Mouse (Mus musculus) stomach, embryonic 16.5 days (tissue): ENCODE results near the gene Il17re. TPM values are rescaled to one million over a fixed set of nuclear protein-coding genes. Genes with fewer than 3 reads are reported as not detected.

Source experiments
- ATAC-seq: fragments of 200-750 bp; cut with Nextera tagmentation; 2 replicates; pipeline ENCODE4 v1.8.0; 2017; ENCODE audit warnings: moderate number of reproducible peaks, moderate TSS enrichment; ENCODE audit not compliant: insufficient read depth, low FRiP score
- H3K27ac ChIP-seq: fragments of 300-500 bp; sonication (generic); 2 replicates; pipeline ENCODE4 v1.5.1; 2014; ENCODE audit warnings: low read length
- H3K27me3 ChIP-seq: fragments of 300-500 bp; sonication (generic); 2 replicates; pipeline ENCODE4 v1.6.1; 2014; ENCODE audit warnings: low read length, control low read depth, mixed read lengths; ENCODE audit not compliant: control insufficient read depth, insufficient read depth
- H3K36me3 ChIP-seq: fragments of 300-500 bp; sonication (generic); 2 replicates; pipeline ENCODE4 v1.6.1; 2014; ENCODE audit warnings: low read length; ENCODE audit not compliant: control insufficient read depth, insufficient read depth
- H3K4me1 ChIP-seq: fragments of 300-500 bp; sonication (generic); 2 replicates; pipeline ENCODE4 v1.6.1; 2014; ENCODE audit warnings: low read length, control low read depth, mixed read lengths; ENCODE audit not compliant: control insufficient read depth, insufficient read depth
- H3K4me2 ChIP-seq: fragments of 300-500 bp; sonication (generic); 2 replicates; pipeline ENCODE4 v1.6.1; 2014; ENCODE audit warnings: low read depth, low read length, mixed read lengths
- H3K4me3 ChIP-seq: fragments of 300-500 bp; sonication (generic); replicated peaks from 2 replicates; pipeline ENCODE4 v1.5.1; 2014; ENCODE audit warnings: mild to moderate bottlenecking, low read length
- H3K9ac ChIP-seq: fragments of 300-500 bp; sonication (generic); 2 replicates; pipeline ENCODE4 v1.6.1; 2014; ENCODE audit warnings: low read length
- H3K9me3 ChIP-seq: fragments of 300-500 bp; sonication (generic); replicated peaks from 2 replicates; pipeline ENCODE4 v1.6.1; 2016; ENCODE audit warnings: low read length, control low read depth; ENCODE audit not compliant: control insufficient read depth
- WGBS: fragments of 180-500 bp; shearing (Covaris S2); extraction: QIAGEN DNeasy Blood & Tissue Kit; methylation state at CpG from one replicate; pipeline ENCODE4 v1.1.7; 2014; 5-methylcytosine and 5-hydroxymethylcytosine counted together
- polyA plus RNA-seq: library from polyadenylated mRNA; unstranded; fragments of >200 nt; fragmentation: Nextera tagmentation; extraction: Ambion mirVana; gene quantifications from 2 replicates; pipeline ENCODE4 v1.2.1, GENCODE M21; 2015

Il17re gene
- polyA plus RNA-seq, 1 experiment from 2014 or later: 21.1 TPM

DNA sequence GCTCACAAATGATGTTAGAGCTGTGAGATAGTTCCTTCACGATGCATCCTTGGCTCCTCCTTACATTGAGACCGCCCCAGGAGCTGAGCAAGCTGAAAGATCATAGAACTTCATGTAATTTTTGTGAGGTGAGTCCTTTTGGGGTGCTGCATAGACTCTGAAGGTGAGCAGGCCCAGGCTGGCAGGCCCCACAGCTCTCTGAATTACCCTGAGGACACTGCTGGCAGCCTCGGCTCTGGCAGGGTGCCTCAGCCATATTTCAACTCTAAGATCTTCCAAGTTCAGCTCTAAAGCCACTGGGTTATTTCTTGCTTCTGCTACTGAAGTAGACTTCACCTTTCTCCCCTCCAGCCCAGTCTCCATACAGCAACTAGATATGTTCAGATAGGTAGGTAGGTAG, 17.6 kb upstream of the Il17re start:
- ATAC-seq: no peak
- H3K9ac ChIP-seq: no peak overlapping the region
- H3K4me2 ChIP-seq: no peak overlapping the region
- H3K27me3 ChIP-seq: no peaks in the 10 kb centered on the region
- H3K4me3 ChIP-seq: no peak overlapping the region
- no peaks in the 10 kb centered on the region for H3K36me3 ChIP-seq
- H3K9me3 ChIP-seq: no peaks in the 10 kb centered on the region
- WGBS: 89% methylated on average over 3 of the region's 3 CpGs
- H3K27ac ChIP-seq: no peak overlapping the region
- peaks cover 7% of the 10 kb centered on the region for H3K4me1 ChIP-seq

DNA sequence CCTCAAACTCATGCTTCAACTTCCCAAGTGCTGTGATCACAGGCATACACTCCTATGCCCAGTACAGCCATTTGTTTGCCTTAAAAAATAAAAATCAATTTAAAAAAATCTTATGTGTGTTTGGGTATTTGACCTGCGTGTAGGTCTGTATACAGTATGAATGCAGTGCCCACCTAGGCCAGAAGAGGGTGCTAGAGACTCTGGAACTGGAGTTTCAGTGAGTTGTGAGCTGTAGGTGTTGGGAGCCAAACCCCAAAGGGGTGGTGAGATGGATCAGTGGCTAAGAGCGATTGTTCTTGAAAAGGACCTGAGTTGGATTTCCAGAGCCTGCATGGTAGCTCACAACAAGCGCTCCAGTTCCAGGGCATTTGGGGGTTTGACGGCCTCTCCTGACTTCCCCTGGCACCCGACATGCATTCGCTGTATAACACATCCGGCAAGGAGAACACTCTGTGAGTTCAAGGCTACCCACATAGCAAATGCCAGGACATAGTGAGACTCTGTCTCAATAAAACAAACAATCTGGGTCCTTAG, 17.1 kb upstream of the Il17re start:
- no peaks in the 10 kb centered on the region for H3K27me3 ChIP-seq
- no peak for ATAC-seq
- no peak overlapping the region for H3K27ac ChIP-seq
- H3K9ac ChIP-seq: no peak overlapping the region
- H3K36me3 ChIP-seq: no peaks in the 10 kb centered on the region
- H3K9me3 ChIP-seq: no peaks in the 10 kb centered on the region
- 56% methylated on average over 7 of the region's 7 CpGs for WGBS
- H3K4me1 ChIP-seq: peaks cover 7% of the 10 kb centered on the region
- no peak overlapping the region for H3K4me3 ChIP-seq
- no peak overlapping the region for H3K4me2 ChIP-seq

DNA sequence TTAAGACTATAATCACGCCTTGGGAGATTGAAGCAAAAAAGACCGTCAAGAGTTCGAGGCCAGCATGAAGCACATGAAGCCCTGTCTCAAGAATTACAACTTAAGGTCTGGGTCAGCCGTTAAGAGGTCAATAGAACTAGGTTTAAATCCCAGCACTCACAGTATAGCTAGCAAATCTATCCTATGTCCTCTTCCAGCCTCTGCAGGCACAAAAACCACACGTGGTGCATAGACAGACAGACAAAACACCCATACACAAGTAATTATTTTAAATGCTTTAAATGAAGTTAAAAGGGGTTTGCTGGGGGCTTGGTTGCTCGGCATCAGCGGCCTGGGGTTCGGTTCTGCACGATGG, 16.2 kb upstream of the Il17re start:
- H3K4me2 ChIP-seq: peak overlapping the region; percentile 80
- ATAC-seq: no peak
- H3K4me3 ChIP-seq: peak overlapping the region; percentile 68
- no peaks in the 10 kb centered on the region for H3K27me3 ChIP-seq
- 43% methylated on average over 9 of the region's 9 CpGs for WGBS
- H3K27ac ChIP-seq: peak overlapping the region; percentile 63
- no peaks in the 10 kb centered on the region for H3K9me3 ChIP-seq
- peak overlapping the region; percentile 91 for H3K9ac ChIP-seq
- peaks cover 7% of the 10 kb centered on the region for H3K4me1 ChIP-seq
- no peaks in the 10 kb centered on the region for H3K36me3 ChIP-seq

DNA sequence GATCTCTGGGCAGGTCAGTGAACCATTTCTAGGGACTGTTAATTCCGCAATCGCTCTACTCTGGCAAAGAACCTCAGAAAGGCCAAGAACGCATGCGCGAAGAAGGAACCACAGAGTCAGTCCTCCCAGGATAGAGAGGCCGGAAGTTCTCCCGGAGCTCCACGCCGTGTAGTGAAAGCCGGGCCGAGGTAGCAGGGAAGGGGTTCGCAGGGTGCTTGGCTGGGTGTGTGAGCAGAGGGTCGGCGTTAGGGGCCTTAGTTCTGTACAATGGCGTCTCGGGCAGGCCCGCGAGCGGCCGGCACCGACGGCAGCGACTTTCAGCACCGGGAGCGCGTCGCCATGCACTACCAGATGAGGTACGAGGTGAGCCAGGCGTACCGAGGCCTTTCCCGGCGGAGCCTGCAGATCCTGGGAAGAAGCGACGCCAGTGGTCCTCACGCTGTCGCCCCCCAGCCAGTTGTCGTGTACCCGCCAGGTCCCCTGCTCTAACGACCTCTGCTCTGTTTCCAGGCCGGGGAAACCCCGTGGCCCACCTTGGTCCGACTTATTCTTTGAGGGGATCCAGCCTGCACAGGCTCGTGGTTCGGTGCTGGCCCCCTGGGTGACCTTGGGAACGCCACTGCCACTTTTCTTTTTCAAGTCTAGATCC, 15.7 kb upstream of the Il17re start, which contains the start of gene Jagn1:
Gene Jagn1 (plus strand): TSS at position 128 of the 649 bp plus-strand sequence.
- WGBS: under 1% methylated on average over 45 of the region's 45 CpGs
- peak; percentile 91 for ATAC-seq
- peak within 1 kb of the TSS; percentile 91 for H3K9ac ChIP-seq

DNA sequence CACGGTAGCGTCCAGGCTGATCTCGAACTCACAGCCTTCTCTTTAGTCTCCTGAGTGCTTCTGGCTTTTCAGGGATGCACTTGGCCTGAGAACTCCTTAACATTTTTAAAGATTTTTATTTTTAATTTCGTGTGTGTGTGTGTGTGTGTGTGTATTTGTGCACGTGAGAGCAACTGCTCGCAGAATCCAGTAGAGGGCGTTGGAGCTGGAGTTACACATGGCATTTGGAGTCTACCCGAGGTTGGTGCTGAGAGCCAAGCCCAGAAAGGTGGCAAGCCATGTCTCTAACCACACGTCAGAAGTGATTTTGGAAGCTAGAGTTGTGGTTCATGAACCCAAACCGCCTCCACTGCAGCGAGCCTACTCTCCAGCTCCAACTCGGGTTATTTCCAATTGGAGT, 15.2 kb upstream of the Il17re start:
- no peaks in the 10 kb centered on the region for H3K9me3 ChIP-seq
- ATAC-seq: no peak
- WGBS: 47% methylated on average over 12 of the region's 12 CpGs
- peaks cover 7% of the 10 kb centered on the region for H3K36me3 ChIP-seq
- peaks cover 7% of the 10 kb centered on the region for H3K4me1 ChIP-seq
- no peaks in the 10 kb centered on the region for H3K27me3 ChIP-seq
- peak overlapping the region; percentile 91 for H3K9ac ChIP-seq
- H3K4me2 ChIP-seq: peak overlapping the region; percentile 80
- no peak overlapping the region for H3K27ac ChIP-seq
- H3K4me3 ChIP-seq: peak overlapping the region; percentile 68

More for the DNA sequence above, 15.7 kb upstream of the Il17re start, which contains the start of gene Jagn1:
- H3K27ac ChIP-seq: peak within 1 kb of the TSS; percentile 67
- H3K4me1 ChIP-seq: peaks cover 7% of the 10 kb centered on the region
- no peaks in the 10 kb centered on the region for H3K9me3 ChIP-seq
- H3K4me2 ChIP-seq: peak within 1 kb of the TSS; percentile 80
- peak within 1 kb of the TSS; percentile 68 for H3K4me3 ChIP-seq
- H3K27me3 ChIP-seq: no peaks in the 10 kb centered on the region
- peaks cover 2% of the 10 kb centered on the region for H3K36me3 ChIP-seq

DNA sequence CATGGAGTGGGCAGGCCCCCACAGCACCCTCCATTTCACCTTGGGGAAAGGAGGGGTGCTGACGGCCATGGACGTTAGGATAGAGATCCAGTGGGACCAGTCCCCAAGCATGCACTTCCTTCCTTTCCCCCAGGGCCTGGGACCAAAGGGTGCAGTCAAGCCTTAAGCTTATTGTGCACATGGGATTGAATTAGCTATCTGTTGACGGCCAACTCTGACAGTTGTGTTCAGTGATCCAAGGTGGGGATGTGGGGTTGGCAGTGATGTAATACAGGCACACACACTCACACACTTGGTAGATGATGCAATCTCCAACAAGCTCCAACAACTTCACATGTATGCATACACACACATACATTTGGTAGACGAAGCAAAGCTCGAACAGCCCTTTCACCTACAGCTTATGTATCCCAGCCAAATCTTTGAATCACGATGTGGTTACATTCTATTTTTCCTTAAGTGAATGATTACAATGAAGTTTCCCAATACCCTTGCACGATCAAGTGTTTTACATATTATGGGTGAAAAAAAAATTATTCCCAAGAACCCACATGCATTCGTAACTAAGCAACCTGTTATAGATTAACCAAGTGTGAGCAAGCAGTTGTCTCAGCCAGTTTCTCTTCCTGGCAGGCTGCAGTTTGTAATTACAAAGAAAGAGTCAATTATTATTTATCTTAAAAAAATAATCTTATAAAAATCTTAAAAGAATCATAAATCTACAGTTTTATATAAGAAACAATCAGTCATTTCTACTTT, 13.9 kb upstream of the Il17re start:
- Histone ChIP-seq H3K9me3 (no peaks in the 10 kb centered on the region), H3K4me1 (peaks cover 7% of the 10 kb centered on the region), H3K4me2 (no peak overlapping the region), H3K27me3 (no peaks in the 10 kb centered on the region), H3K27ac (peak overlapping the region; percentile 26), H3K9ac (no peak overlapping the region), H3K4me3 (no peak overlapping the region), H3K36me3 (peaks cover 8% of the 10 kb centered on the region)
- 66% methylated on average over 7 of the region's 8 CpGs for WGBS
- no peak for ATAC-seq

DNA sequence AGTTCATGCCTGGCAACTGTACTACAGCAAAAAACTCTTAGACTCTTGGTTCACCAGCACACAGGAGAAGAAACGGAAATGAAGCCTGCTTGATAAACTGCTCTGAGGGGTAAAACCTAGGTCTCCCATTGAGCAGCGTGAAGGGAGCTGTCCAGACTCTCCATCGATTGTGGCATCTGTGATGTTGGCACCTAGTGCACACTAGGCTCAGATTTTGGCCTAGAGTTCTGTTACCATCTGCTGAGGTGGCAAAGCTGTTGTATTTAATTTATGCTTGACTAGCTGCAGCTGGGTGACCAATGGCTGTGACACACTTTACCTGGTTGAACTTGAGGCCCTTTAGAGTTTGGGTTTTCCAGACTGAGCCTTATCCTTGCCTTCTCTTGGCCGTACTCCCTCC, 10.6 kb upstream of the Il17re start:
- H3K36me3 ChIP-seq: peaks cover 8% of the 10 kb centered on the region
- WGBS: 93% methylated on average over 4 of the region's 4 CpGs

DNA sequence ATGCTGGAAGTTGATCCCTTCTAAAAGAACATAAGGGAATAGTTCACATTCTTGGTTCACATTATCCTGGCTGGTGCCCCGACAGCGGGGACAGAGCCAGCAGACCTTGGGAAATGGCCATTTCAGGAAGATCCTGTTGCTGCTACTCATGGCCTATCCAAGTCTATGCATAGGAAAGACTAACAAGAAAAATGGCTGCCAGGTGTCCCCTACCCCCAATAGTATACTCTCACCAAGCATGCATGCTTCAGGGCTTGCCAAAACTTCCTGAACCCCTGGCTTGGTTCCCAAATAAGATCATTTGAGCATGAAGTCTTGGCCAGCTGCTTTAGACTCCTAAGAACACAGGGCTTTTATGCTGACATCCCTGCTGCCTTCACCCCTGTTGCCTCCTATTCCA, 6.4 kb upstream of the Il17re start:
- ATAC-seq: peak; percentile 71
- H3K4me3 ChIP-seq: no peak overlapping the region
- H3K27ac ChIP-seq: no peak overlapping the region
- WGBS: 57% methylated on average over 2 of the region's 2 CpGs
- peaks cover 8% of the 10 kb centered on the region for H3K36me3 ChIP-seq
- H3K27me3 ChIP-seq: no peaks in the 10 kb centered on the region
- no peak overlapping the region for H3K9ac ChIP-seq
- H3K9me3 ChIP-seq: no peaks in the 10 kb centered on the region
- H3K4me1 ChIP-seq: peaks cover 2% of the 10 kb centered on the region; the same call in 1 of the 2 replicates
- H3K4me2 ChIP-seq: no peak overlapping the region

More for the DNA sequence above, 10.6 kb upstream of the Il17re start:
- no peak overlapping the region for H3K4me3 ChIP-seq
- H3K9me3 ChIP-seq: no peaks in the 10 kb centered on the region
- H3K4me2 ChIP-seq: no peak overlapping the region
- H3K9ac ChIP-seq: no peak overlapping the region
- no peak overlapping the region for H3K27ac ChIP-seq
- ATAC-seq: no peak
- H3K27me3 ChIP-seq: no peaks in the 10 kb centered on the region
- peaks cover 10% of the 10 kb centered on the region for H3K4me1 ChIP-seq

DNA sequence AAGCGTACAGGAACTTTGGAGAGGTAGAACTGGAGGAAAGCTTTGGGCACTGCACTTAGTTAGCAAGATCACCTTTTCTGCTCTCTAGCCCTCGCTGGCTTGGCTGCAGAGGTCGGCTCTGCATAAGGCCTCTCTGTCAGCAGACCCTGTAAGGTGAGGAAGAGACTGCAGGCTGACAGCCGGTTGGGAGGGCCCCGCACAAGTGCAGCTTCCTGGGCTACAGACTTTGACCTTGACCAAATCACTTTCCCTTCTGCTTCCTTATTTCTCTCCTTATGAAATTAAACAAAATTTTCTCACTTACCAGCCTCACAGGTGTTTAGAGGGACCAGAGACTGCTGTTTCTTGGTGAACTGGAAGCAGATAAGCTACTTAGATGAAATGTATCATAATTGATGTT, 3.3 kb upstream of the Il17re start:
- H3K9me3 ChIP-seq: no peaks in the 10 kb centered on the region
- no peaks in the 10 kb centered on the region for H3K27me3 ChIP-seq
- H3K36me3 ChIP-seq: no peaks in the 10 kb centered on the region
- WGBS: 55% methylated on average over 5 of the region's 5 CpGs
- ATAC-seq: no peak
- no peak overlapping the region for H3K27ac ChIP-seq
- H3K9ac ChIP-seq: no peak overlapping the region
- H3K4me2 ChIP-seq: no peak overlapping the region
- peaks cover 2% of the 10 kb centered on the region; the same call in 1 of the 2 replicates for H3K4me1 ChIP-seq
- H3K4me3 ChIP-seq: no peak overlapping the region
